Mouse (Mus musculus) Muller cell, postnatal 12 days (primary cell): ENCODE results near the gene Tigar.

Source experiments
- DNase-seq: peaks from one replicate; pipeline ENCODE4 v3.0.0-alpha.2; 2015; ENCODE audit errors: inconsistent ontology term

Tigar gene

GRCm38 (mm10) chr6:127109402-127109930, at the start of gene Tigar:
Tigar (minus strand) TSS chr6:127109557.
- DNase-seq: peak; percentile 95

DNA sequence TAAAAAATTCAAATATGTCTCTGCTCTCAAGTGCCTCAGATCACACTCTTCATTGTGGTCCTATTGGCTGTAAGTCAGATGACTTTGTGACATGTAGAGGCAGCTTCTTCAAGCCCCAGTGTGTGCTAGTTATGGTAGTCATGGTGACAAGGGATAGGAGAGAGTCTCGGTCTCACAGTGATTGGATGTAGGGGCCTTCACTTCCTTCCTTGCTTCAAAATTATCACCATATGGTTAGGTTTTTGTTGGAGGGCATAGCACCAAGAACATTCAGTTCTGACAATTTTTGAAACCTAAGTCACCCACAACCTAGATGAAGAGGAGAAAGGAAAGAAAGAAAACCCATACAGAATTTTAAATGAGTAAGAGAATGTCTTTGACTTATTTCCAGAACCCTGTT, 48.0 kb upstream of the Tigar start:
- no peak for DNase-seq

DNA sequence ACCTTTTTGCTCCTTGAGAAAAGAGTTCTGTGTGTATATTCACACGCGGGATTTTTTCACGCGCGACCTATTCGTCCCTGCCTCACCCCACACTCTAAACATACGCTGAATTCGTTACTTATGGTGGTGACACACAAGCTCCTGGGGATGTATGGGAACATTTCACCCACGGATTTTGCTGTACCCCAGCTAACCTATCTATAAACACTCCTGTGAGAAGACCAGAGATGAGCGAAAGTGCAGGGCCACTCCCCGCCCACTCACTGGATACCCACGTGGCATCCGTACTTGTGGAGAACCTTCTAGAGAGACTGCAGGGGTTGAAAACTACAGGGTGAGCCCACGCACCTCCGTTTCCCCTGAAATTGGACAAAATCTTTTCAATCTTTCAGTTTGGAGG, 46.1 kb upstream of the Tigar start:
- peak; percentile 43 for DNase-seq

- DNase-seq: peak; percentile 70
Observed at GRCm38 (mm10) chr6:127154708-127155268, 45.4 kb upstream of the Tigar start.

DNA sequence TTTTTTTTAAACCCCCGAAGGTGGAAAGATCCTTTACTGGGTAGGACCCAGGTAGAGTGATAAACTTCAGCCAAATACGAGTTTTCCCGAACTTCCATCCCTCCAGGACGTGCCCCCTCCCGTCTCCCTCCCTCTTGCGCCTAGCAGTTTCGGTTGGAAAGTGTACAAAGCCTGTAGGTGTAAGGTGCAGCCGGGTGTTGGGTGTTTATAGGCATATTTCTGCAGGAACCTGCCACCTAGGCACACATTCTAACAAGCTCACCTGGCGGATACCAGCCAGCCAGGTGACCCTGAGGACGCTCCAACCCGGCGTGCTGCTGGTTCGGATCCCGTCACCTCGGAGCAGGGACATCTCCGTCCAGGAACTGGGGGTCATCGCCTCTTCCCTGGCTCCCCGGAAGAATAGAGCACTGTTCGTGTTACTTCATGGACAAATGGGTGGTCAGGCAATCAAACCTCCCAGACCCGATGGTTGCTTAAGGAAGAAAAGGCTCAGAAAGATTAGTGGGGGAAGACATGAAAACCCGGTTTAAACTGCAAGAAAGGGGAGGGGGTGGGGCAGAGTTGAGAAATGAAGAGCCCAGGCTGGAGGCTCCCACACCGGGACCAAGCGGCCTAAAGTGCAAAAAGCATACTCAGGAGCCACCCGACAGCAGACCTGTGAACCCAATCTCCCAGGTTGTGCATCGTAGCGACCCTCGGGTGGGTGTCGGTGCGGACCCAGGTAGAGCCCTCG, 44.8 kb upstream of the Tigar start:
- no peak for DNase-seq

DNA sequence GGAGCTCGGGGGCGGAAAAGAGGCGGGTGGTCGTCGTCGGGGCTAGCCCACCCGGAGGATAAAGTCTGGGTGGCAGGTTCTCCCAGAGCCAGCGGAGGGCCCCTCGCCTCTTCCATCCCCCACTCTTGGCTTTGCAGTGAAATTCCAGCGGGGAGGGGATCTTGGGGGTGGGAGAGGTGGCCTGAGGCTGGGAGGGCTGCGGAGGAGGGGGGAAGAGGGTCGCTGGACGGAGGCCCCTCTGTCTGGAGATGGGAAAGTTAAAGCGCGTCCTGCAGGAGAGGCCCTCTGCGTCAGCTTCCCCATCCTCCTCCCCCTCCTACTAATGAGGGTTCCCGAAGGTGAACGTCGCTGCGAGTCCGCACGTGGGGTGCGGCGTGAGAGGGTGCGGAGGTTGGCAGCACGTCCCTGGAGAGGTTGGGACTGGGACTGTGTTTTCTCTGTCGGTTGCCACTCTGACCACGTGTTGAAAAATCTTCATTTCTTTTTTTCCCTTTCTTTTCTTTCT, 44.0 kb upstream of the Tigar start:
- DNase-seq: peak; percentile 56

- DNase-seq: peak; percentile 87
Observed at GRCm38 (mm10) chr6:127152106-127152951, 43.0 kb upstream of the Tigar start, which contains the start of gene Ccnd2. Ccnd2 (minus strand) TSS chr6:127152193.

DNA sequence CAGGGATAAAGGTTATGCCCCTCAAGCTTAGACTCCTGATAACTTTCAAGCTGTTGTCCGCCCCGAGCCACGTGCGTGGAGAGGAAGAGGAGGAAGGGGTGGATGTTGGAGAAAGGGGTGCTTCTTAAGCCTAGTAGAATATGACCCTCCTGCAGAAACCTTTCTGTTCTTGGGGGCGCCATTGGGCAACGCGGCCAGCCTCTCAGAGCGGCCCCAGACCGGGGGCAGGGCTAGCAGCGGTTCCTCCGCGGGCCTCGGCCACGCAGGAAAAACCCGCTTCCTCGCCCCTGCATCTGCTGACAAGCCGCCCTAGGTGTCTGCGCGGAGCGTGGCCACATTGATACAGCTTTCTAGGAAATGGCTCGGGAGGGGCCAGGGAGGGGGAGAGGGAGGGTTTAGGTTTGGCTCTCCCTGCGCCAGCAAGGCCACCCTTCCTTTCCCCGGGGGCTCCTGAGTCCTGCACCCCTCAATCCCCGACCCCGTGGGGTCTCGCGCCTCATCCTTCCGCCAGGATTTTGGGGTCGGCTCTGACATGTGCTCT, 42.3 kb upstream of the Tigar start:
- peak; percentile 68 for DNase-seq

GRCm38 (mm10) chr6:127150663-127151564, 41.6 kb upstream of the Tigar start:
- DNase-seq: peak; percentile 93

- DNase-seq: peak; percentile 48
Observed at GRCm38 (mm10) chr6:127149944-127150662, 40.7 kb upstream of the Tigar start.

DNA sequence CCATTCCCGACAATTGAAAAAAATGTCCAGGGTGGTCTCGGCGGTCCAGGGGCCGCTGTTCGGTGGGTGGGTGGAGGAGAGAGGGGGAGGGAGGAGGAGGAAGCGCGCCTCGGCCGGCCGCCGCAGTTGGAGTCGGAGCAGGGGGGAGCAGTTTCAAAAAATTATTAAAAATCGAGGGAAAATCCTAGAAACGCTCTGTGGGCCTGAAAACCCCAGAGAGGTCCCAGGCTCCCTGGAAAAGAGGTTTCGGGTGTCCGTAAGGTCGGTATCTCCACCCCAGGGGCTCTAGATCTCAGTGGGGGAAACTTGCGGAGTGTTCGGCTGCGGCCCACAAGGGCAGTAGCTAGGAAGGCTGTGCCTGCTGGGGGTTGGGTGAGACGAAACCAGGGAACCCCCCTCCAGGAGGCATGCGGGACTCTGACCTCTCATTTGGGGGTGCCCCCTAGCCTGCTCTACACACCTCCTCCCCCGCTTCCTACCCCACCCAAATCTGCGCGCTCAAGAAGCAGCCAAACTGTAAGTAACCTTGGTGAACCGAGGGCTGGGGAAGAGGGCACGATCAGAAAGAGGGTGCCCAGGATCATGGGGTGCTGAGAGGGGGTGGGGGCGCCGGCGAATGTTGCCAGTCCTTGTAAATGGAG, 40.1 kb upstream of the Tigar start:
- peak; percentile 52 for DNase-seq

DNA sequence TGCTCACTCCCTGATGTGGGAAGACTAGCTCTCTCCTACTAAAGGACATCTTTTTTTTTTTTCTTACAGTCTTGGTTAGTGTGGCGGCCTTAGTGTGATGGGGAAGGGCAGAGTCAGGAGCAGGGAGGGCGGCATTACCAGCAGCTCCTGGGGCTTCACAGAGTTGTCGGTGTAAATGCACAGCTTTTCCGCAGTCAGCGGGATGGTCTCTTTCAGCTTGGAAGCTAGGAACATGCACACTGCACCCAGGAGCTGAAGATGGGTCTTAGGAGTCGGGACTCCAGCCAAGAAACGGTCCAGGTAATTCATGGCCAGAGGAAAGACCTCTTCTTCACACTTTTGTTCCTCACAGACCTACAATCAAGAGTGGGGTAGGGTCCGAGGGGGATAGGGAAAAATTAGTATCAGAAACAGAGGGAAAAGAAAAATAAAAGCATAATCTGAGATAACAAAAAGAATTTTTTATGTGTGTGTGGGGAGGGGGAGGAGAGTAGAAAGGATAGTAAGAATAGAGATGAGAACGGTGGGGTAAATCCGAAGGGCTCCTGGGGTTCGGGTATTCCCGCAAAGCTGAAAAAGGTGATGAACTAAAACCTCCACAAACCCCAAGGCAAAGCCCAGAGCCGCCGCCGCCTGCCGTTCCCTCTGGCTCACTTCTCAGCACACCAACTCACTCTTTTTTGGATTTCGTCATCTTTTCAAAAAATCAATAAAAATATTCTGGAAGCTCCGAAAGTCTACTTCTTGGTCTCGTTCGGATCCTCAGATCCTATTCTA, 39.4 kb upstream of the Tigar start:
- DNase-seq: peak; percentile 40

- DNase-seq: peak; percentile 86
Observed at GRCm38 (mm10) chr6:127147665-127148064, 38.3 kb upstream of the Tigar start.

GRCm38 (mm10) chr6:127146322-127146947, 37.1 kb upstream of the Tigar start:
- DNase-seq: no peak

- DNase-seq: no peak
Observed at GRCm38 (mm10) chr6:127145464-127146190, 36.3 kb upstream of the Tigar start.

DNA sequence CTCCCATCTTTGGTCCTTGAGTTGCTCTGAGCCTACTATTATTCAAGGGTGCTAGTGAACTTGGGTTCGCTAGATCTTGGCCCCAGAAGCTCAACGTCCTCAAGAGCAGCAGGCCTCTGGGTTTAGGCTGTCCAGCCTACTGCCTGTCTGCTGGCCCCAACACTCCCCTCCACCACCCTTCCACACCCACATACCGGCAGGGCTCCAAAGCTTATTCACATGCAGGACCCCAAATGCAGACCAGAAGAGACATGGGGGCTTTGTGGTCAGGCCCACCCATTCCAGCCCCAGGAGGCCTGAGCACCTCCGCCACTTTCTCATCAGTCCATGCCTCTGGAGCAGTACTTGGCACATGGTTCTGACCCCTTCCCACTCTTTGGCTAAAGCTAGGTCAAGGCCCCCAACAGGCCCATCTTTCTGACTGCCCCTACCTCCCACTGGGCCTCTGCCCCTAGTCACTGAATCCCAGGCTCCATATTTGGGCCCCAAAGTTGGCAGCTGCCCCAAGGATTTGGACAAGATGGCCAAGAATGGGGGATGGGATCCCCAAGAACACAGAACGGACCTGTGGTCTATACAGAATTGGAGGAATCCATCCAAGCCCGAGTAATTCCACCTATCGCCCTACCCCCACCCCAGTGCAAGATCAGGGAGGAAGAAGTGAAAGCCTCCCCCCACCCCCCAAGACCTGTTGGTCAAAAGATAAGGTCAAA, 34.4 kb upstream of the Tigar start:
- no peak for DNase-seq

DNA sequence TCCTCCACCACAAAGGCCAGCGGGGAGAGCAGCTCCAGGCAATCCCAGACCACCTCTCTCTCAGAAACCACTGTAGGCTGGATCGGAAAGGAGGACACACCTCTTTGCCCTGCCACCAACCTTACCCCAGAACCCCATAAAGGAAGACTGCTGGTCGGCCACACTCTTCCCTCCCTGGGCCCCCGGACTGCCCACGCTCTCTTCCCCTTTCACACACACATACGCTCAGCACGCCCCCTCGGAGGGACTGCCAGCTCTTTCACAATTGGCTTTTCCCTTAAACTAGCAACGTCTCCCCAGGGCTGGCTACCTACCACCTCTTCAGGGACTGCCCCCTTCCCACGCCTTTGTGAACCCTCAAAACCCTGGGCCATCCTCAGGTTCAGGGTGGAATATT, 33.8 kb upstream of the Tigar start:
- DNase-seq: no peak
